In the genomic region with DNA sequence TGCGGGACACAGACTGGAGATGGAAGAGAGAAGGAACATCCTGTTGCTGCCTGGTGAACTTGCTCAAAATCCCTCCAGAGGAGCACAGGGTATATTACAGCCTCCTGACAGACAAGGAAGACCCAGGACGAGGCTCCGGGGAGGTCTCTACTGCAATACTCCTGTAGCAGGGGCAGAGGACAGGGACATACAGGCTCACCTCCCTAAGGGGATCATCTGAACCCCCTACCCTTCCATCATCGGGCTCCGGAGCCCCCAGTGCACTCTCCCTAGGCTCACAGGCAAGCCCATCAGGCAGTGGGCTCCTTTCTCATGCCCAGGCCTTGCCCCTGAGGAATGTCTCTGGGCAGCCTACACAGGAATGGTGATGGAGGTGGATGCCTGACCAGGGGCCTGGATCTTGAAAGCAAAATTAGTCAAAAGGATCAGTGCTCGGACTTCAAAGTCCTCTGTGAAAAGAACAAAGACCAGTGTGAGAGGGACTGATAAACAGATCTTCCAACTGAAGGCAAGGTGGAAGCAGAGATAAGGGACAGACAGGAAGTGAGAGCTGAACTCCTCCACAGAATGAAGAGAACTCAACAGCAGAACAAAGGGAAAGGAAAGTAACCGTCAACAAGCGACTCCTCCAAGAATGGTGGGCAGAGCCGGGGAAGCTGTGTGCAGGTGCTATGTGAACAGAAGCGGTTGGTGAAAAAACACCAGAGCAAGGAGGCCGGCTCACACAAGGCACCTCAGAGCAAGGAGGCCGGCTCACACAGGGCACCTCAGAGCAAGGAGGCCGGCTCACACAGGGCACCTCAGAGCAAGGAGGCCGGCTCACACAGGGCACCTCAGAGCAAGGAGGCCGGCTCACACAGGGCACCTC, we compare ENCODE assay signal across 10 mouse cellular contexts. TPM values are rescaled to one million over a fixed set of nuclear protein-coding genes. Genes with fewer than 3 reads are reported as not detected.
A peak's percentile ranks its signal among the peaks of the same experiment; 100 is the strongest.
DNase-seq lines count a peak whose midpoint lies in the region; ATAC-seq and TF ChIP-seq lines count a peak whose summit lies in the region.
"Had no signal": no experiment of that assay in that cellular context is flagged by ENCODE, and none has a peak within 500 bp of the region (broad histone marks: within the 10 kb centered on the region; RNA-seq: fewer than 3 reads in every experiment).

No protein-coding gene starts in this region.

- no peak overlapping the region for H3K27ac ChIP-seq in intestine, postnatal 0 days (ENCODE audit: low read depth, low read length)
- no peak overlapping the region for H3K27ac ChIP-seq in intestine, embryonic 15.5 days
- H3K27ac ChIP-seq: embryonic facial prominence, embryonic 12.5 days; hindbrain, embryonic 15.5 days; limb, embryonic 12.5 days had no signal

- 0 out of 2 replicates have a peak, but pooled peaks have one; percentile 3 for TF ChIP-seq CTCF in intestine, postnatal 0 days (IDR thresholded peaks at IDR 0.05; ENCODE audit: low read depth)

- no peaks in the 10 kb centered on the region for H3K9me3 ChIP-seq in intestine, postnatal 0 days (ENCODE audit: control insufficient read depth)
- no peaks in the 10 kb centered on the region for H3K9me3 ChIP-seq in intestine, embryonic 15.5 days
- H3K9me3 ChIP-seq: embryonic facial prominence, embryonic 12.5 days; hindbrain, embryonic 15.5 days; limb, embryonic 12.5 days had no signal

- DNase-seq in T-cell, adult 2 months (ENCODE audit: low spot score) = peak; percentile 53
- peak; percentile 80 for DNase-seq in naive thymus-derived CD4-positive, alpha-beta T cell, adult 2 months (ENCODE audit: low read depth)
- DNase-seq in kidney, adult 18-20 months = no peak

- H3K4me1 ChIP-seq in intestine, postnatal 0 days (replicated peaks; ENCODE audit: control insufficient read depth, insufficient read depth, low read length) = no peaks in the 10 kb centered on the region
- peaks cover 2% of the 10 kb centered on the region; the same call in 1 of the 2 replicates for H3K4me1 ChIP-seq in intestine, embryonic 15.5 days (replicated peaks)
- H3K4me1 ChIP-seq: embryonic facial prominence, embryonic 12.5 days; hindbrain, embryonic 15.5 days had no signal

- no peak overlapping the region for H3K4me2 ChIP-seq in intestine, postnatal 0 days (replicated peaks; ENCODE audit: low read depth)
- no peak overlapping the region for H3K4me2 ChIP-seq in intestine, embryonic 15.5 days (replicated peaks)
- H3K4me2 ChIP-seq: embryonic facial prominence, embryonic 12.5 days; hindbrain, embryonic 15.5 days; limb, embryonic 12.5 days had no signal

- H3K9ac ChIP-seq in intestine, postnatal 0 days (ENCODE audit: low read depth, low read length) = no peak overlapping the region
- no peak overlapping the region for H3K9ac ChIP-seq in intestine, embryonic 15.5 days
- H3K9ac ChIP-seq: embryonic facial prominence, embryonic 12.5 days; hindbrain, embryonic 15.5 days; limb, embryonic 12.5 days had no signal

- H3K27me3 ChIP-seq in intestine, postnatal 0 days (replicated peaks; ENCODE audit: control insufficient read depth, insufficient read depth, low read length) = no peaks in the 10 kb centered on the region
- no peaks in the 10 kb centered on the region for H3K27me3 ChIP-seq in intestine, embryonic 15.5 days (replicated peaks)
- H3K27me3 ChIP-seq: embryonic facial prominence, embryonic 12.5 days; hindbrain, embryonic 15.5 days; limb, embryonic 12.5 days had no signal

- no peak for ATAC-seq in intestine, postnatal 0 days
- ATAC-seq in intestine, embryonic 15.5 days = no peak
- ATAC-seq in granulocyte monocyte progenitor cell, adult 5-6 weeks (replicated peaks; ENCODE audit: poor library complexity, severe bottlenecking) = peak; percentile 24
- no peak for ATAC-seq in cerebellum, adult (ENCODE audit: insufficient number of reproducible peaks, low FRiP score, low TSS enrichment)

- no peak overlapping the region for H3K4me3 ChIP-seq in intestine, postnatal 0 days (ENCODE audit: low read depth, low read length)
- H3K4me3 ChIP-seq in intestine, embryonic 15.5 days (replicated peaks) = no peak overlapping the region
- H3K4me3 ChIP-seq: embryonic facial prominence, embryonic 12.5 days; hindbrain, embryonic 15.5 days; limb, embryonic 12.5 days had no signal

- H3K36me3 ChIP-seq in intestine, postnatal 0 days (ENCODE audit: control insufficient read depth, insufficient read depth) = peaks cover 81% of the 10 kb centered on the region
- peaks cover 6% of the 10 kb centered on the region; the same call in 1 of the 2 replicates for H3K36me3 ChIP-seq in intestine, embryonic 15.5 days

- WGBS in intestine, postnatal 0 days = 62% methylated on average over 15 of the region's 15 CpGs
- 59% methylated on average over 15 of the region's 15 CpGs for WGBS in intestine, embryonic 15.5 days

RNA-seq across cellular contexts. Expression of gene Stat5a, which starts 32.3 kb away (rescaled TPM):
- polyA plus RNA-seq in intestine, postnatal 0 days (2015; fragmentation: Nextera tagmentation; extraction: Ambion mirVana) = 4.8 TPM in 2 replicates
- polyA plus RNA-seq in intestine, embryonic 15.5 days (2015; fragmentation: Nextera tagmentation; extraction: Ambion mirVana) = 5.5 and 6.0 TPM in 2 replicates
- 33.7 and 36.6 TPM in 2 replicates for total RNA-seq in granulocyte monocyte progenitor cell, adult 5-6 weeks (2014; fragmentation: Nextera tagmentation)
- total RNA-seq in granulocyte monocyte progenitor cell, adult 5-6 weeks (2017) = 28.9 and 29.0 TPM in 2 replicates

RNA-seq across cellular contexts. Expression of gene Stat5b, which starts 41.0 kb away (rescaled TPM):
- 13.0 and 13.3 TPM in 2 replicates for polyA plus RNA-seq in intestine, postnatal 0 days (2015; fragmentation: Nextera tagmentation; extraction: Ambion mirVana)
- 24.2 and 26.8 TPM in 2 replicates for polyA plus RNA-seq in intestine, embryonic 15.5 days (2015; fragmentation: Nextera tagmentation; extraction: Ambion mirVana)
- total RNA-seq in granulocyte monocyte progenitor cell, adult 5-6 weeks (2014; fragmentation: Nextera tagmentation) = 35.5 and 40.5 TPM in 2 replicates
- total RNA-seq in granulocyte monocyte progenitor cell, adult 5-6 weeks (2017) = 36.8 and 37.1 TPM in 2 replicates

RNA-seq across cellular contexts. Expression of gene Stat3, which starts 47.9 kb away (rescaled TPM):
- polyA plus RNA-seq in intestine, postnatal 0 days (2015; fragmentation: Nextera tagmentation; extraction: Ambion mirVana) = 61.2 and 68.6 TPM in 2 replicates
- polyA plus RNA-seq in intestine, embryonic 15.5 days (2015; fragmentation: Nextera tagmentation; extraction: Ambion mirVana) = 45.8 and 48.9 TPM in 2 replicates
- 51.6 and 54.7 TPM in 2 replicates for total RNA-seq in granulocyte monocyte progenitor cell, adult 5-6 weeks (2014; fragmentation: Nextera tagmentation)
- 52.1 and 80.7 TPM in 2 replicates for total RNA-seq in granulocyte monocyte progenitor cell, adult 5-6 weeks (2017)
